7 mouse cellular contexts compared by ENCODE assay signal in the genomic region with DNA sequence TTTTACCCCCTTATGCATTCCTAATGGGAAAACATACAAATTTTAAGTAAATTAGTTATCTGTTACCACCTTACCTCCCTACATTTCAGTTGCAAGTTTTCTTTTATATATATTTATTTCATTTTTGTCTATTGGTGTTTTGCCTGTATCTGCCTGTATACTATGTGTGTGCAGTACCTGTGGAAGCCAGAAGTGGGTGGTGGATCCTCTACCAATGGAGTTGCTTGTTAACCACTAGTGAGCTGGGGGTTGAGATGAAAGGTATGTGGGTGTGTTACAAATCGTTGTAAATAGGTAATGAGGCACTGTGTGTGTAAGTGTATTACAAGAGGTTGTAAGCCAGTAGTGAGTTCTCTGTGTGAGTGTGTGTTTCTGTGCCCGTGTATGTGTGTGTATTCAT. TPM values are rescaled to one million over a fixed set of nuclear protein-coding genes. Genes with fewer than 3 reads are reported as not detected.
A peak's percentile ranks its signal among the peaks of the same experiment; 100 is the strongest.
DNase-seq lines count a peak whose midpoint lies in the region; ATAC-seq and TF ChIP-seq lines count a peak whose summit lies in the region.

No protein-coding gene starts in this region.

- no peak overlapping the region for H3K27ac ChIP-seq in spleen, adult 2 months (ENCODE audit: insufficient read depth, low read length)
- H3K27ac ChIP-seq in intestine, embryonic 16.5 days (ENCODE audit: low read length) = peak overlapping the region; percentile 48; the same call in 1 of the 2 replicates
- no peak overlapping the region for H3K27ac ChIP-seq in midbrain, embryonic 12.5 days (replicated peaks)

- H3K4me2 ChIP-seq in intestine, embryonic 16.5 days (ENCODE audit: low read depth, low read length) = peak overlapping the region; percentile 71
- H3K4me2 ChIP-seq in midbrain, embryonic 12.5 days (replicated peaks) = peak overlapping the region; percentile 59

- H3K4me3 ChIP-seq in spleen, adult 2 months (ENCODE audit: extremely low read depth, insufficient read depth, insufficient read length) = no peak overlapping the region
- H3K4me3 ChIP-seq in intestine, embryonic 16.5 days (ENCODE audit: low read length) = peak overlapping the region; percentile 81
- peak overlapping the region; percentile 17; the same call in 1 of the 2 replicates for H3K4me3 ChIP-seq in midbrain, embryonic 12.5 days

- H3K36me3 ChIP-seq in spleen, adult 2 months (ENCODE audit: control insufficient read depth, insufficient read depth, low read length) = peaks cover 8% of the 10 kb centered on the region
- peaks cover 4% of the 10 kb centered on the region; the same call in 1 of the 2 replicates for H3K36me3 ChIP-seq in intestine, embryonic 16.5 days (ENCODE audit: control insufficient read depth, insufficient read depth, low read length)
- H3K36me3 ChIP-seq in midbrain, embryonic 12.5 days = peaks cover 16% of the 10 kb centered on the region

- TF ChIP-seq CTCF in spleen, adult 2 months (IDR thresholded peaks at IDR 0.05; ENCODE audit: extremely low read depth, insufficient read depth, insufficient read length, insufficient replicate concordance) = no peak

- no peaks in the 10 kb centered on the region for H3K9me3 ChIP-seq in intestine, embryonic 16.5 days (ENCODE audit: control insufficient read depth, low read length)
- no peaks in the 10 kb centered on the region for H3K9me3 ChIP-seq in midbrain, embryonic 12.5 days

- ATAC-seq in intestine, embryonic 16.5 days = no peak
- ATAC-seq in midbrain, embryonic 12.5 days (ENCODE audit: low FRiP score, low read depth) = no peak

- 0 out of 2 replicates have a peak overlapping the region, but pooled peaks have one; percentile 90 for H3K9ac ChIP-seq in intestine, embryonic 16.5 days (ENCODE audit: low read depth, low read length)
- no peak overlapping the region for H3K9ac ChIP-seq in midbrain, embryonic 12.5 days (replicated peaks)

- no peak for TF ChIP-seq POLR2A in spleen, adult 2 months (IDR thresholded peaks at IDR 0.05; ENCODE audit: low read depth, low read length)

- no peaks in the 10 kb centered on the region for H3K27me3 ChIP-seq in spleen, adult 2 months (ENCODE audit: control insufficient read depth, insufficient read depth, low read length)
- no peaks in the 10 kb centered on the region for H3K27me3 ChIP-seq in intestine, embryonic 16.5 days (replicated peaks; ENCODE audit: control insufficient read depth, insufficient read depth, low read length)
- no peaks in the 10 kb centered on the region for H3K27me3 ChIP-seq in midbrain, embryonic 12.5 days

- DNase-seq in spleen, adult 2 months (ENCODE audit: low read depth in 1 of 2, low spot score in 2 of 2) = peak; percentile 5 to 15
- DNase-seq in spleen, adult 12 weeks (ENCODE audit: low spot score) = no peak
- peak; percentile 27 for DNase-seq in embryo, embryonic 10 days (ENCODE audit: low spot score)
- DNase-seq in spleen, postnatal 4 days (ENCODE audit: low spot score in 2 of 2) = no peak
- DNase-seq in gastrocnemius, adult 8-10 months (ENCODE audit: low spot score in 2 of 2) = no peak

- 67% methylated on average over 2 of the region's 2 CpGs for WGBS in spleen, adult 2 months
- 58% methylated on average over 2 of the region's 2 CpGs for WGBS in intestine, embryonic 16.5 days
- WGBS in midbrain, embryonic 12.5 days = 82% methylated on average over 2 of the region's 2 CpGs

- no peaks in the 10 kb centered on the region for H3K4me1 ChIP-seq in spleen, adult 2 months (ENCODE audit: control insufficient read depth, insufficient read depth, insufficient read length)
- H3K4me1 ChIP-seq in intestine, embryonic 16.5 days (ENCODE audit: control insufficient read depth, insufficient read depth, low read length) = peaks cover 12% of the 10 kb centered on the region
- peaks cover 8% of the 10 kb centered on the region for H3K4me1 ChIP-seq in midbrain, embryonic 12.5 days

RNA-seq across cellular contexts. Expression of a gene that starts 1.3 kb away (rescaled TPM):
- 3.9 and 4.5 TPM in 2 replicates for polyA plus RNA-seq in spleen, adult 2 months (2012; rRNA removed)
- 90.5 and 110 TPM in 2 replicates for polyA plus RNA-seq in intestine, embryonic 16.5 days (2015; fragmentation: Nextera tagmentation; extraction: Ambion mirVana)
- 94.6 and 96.5 TPM in 2 replicates for polyA plus RNA-seq in midbrain, embryonic 12.5 days (2016; fragmentation: Nextera tagmentation; extraction: Ambion mirVana)
- 10 to 100 TPM; 64.6 to 68.1 (median 66.6) TPM for total RNA-seq in gastrocnemius, adult 8-10 months (2022)

RNA-seq across cellular contexts. Expression of a gene that starts 2.7 kb away (rescaled TPM):
- polyA plus RNA-seq in spleen, adult 2 months (2012; rRNA removed) = 2.5 and 3.0 TPM in 2 replicates
- 17.6 and 20.3 TPM in 2 replicates for polyA plus RNA-seq in intestine, embryonic 16.5 days (2015; fragmentation: Nextera tagmentation; extraction: Ambion mirVana)
- 24.9 and 26.4 TPM in 2 replicates for polyA plus RNA-seq in midbrain, embryonic 12.5 days (2016; fragmentation: Nextera tagmentation; extraction: Ambion mirVana)
- total RNA-seq in gastrocnemius, adult 8-10 months (2022) = 1 to 10 TPM; 3.9 to 5.9 (median 5.4) TPM

RNA-seq across cellular contexts. Expression of a gene that starts 50.8 kb away (rescaled TPM):
- 62.8 and 68.8 TPM in 2 replicates for polyA plus RNA-seq in spleen, adult 2 months (2012; rRNA removed)
- 77.0 and 85.9 TPM in 2 replicates for polyA plus RNA-seq in intestine, embryonic 16.5 days (2015; fragmentation: Nextera tagmentation; extraction: Ambion mirVana)
- 113 and 117 TPM in 2 replicates for polyA plus RNA-seq in midbrain, embryonic 12.5 days (2016; fragmentation: Nextera tagmentation; extraction: Ambion mirVana)
- 10 to 100 TPM; 47.6 to 70.5 (median 62.1) TPM for total RNA-seq in gastrocnemius, adult 8-10 months (2022)

RNA-seq across cellular contexts. Expression of a gene that starts 56.2 kb away (rescaled TPM):
- 15.4 and 16.2 TPM in 2 replicates for polyA plus RNA-seq in spleen, adult 2 months (2012; rRNA removed)
- polyA plus RNA-seq in intestine, embryonic 16.5 days (2015; fragmentation: Nextera tagmentation; extraction: Ambion mirVana) = 60.5 and 66.7 TPM in 2 replicates
- 109 and 122 TPM in 2 replicates for polyA plus RNA-seq in midbrain, embryonic 12.5 days (2016; fragmentation: Nextera tagmentation; extraction: Ambion mirVana)
- 10 to 100 TPM; 12.1 to 18.3 (median 13.4) TPM for total RNA-seq in gastrocnemius, adult 8-10 months (2022)

Comparison
In these comparisons a context has a peak if more than half of its experiments do, and no peak if none do; other contexts are left out.
1. DNase-seq: peak in spleen, adult 2 months (2 of 2) and embryo, embryonic 10 days (single experiment); none in spleen, adult 12 weeks (single experiment), spleen, postnatal 4 days (0 of 2) and gastrocnemius, adult 8-10 months (0 of 2).
2. RNA of a gene that starts 1.3 kb away (polyA plus RNA-seq): 94.6 to 96.5 TPM in midbrain, embryonic 12.5 days and 90.5 to 110 TPM in intestine, embryonic 16.5 days; 3.9 to 4.5 TPM in spleen, adult 2 months; every median in the first group is over 10 times any median in the second.